Mouse (Mus musculus) left cerebral cortex, adult 2 months (tissue): ENCODE results near the gene Bdh1. TPM values are rescaled to one million over a fixed set of nuclear protein-coding genes. Genes with fewer than 3 reads are reported as not detected.
"Not testable (repeated sequence)": the region's sequence is repeated elsewhere in the genome, so short reads cannot be mapped to it uniquely, and the experiment has no call there.

ENCODE experiments used
- DNase-seq, 2 experiments: peaks; one replicate each; pipeline ENCODE4 v3.0.0; 2021 to 2022; ENCODE audit warnings: low spot score in 2 of 2, mixed read lengths in 1 of 2; ENCODE audit errors: extremely low spot score in 1 of 2
- H3K27ac ChIP-seq: fragments of 200-600 bp; 2 replicates; pipeline ENCODE4 v1.8.1; 2022
- H3K4me3 ChIP-seq: fragments of 200-600 bp; 2 replicates; pipeline ENCODE4 v1.8.1; 2022
- CTCF ChIP-seq: fragments of 200-600 bp; IDR thresholded peaks from 2 replicates; pipeline ENCODE4 v1.8.1; 2022; ENCODE audit warnings: antibody characterized with exemption, mild to moderate bottlenecking, moderate library complexity
- intact Hi-C: fragments of 180-260 bp; cut with DNase I; formaldehyde crosslinking; loops from one replicate; pipeline ENCODE4 v1.15.1; 2025
- long read RNA-seq, 2 experiments: library from polyadenylated mRNA; stranded (forward); transcript quantifications; one replicate each; pipeline ENCODE4 v2.0.0; 2021; ENCODE audit warnings: borderline mapping rate in 2 of 2
- total RNA-seq, 2 experiments: library from RNA; stranded (reverse); gene quantifications; 2 replicates each; pipeline ENCODE4 v1.2.3; 2021

The Bdh1 gene
- total RNA-seq: 100 to 1,000 TPM; 108 TPM
- long read RNA-seq, experiment 1, transcript Bdh1-203 (7 exons, 3,122 nt): major isoform, 36 of 45 reads
- long read RNA-seq, experiment 1, partial matches to known transcripts: 2 of 45 reads
- long read RNA-seq, experiment 1, other reads (novel, unspliced or antisense): 5 of 45 reads
- long read RNA-seq, experiment 2, transcript Bdh1-203 (7 exons, 3,122 nt): major isoform, 18 of 21 reads
- long read RNA-seq, experiment 2, partial matches to known transcripts: 0 of 21 reads
- long read RNA-seq, experiment 2, other reads (novel, unspliced or antisense): 2 of 21 reads

DNA sequence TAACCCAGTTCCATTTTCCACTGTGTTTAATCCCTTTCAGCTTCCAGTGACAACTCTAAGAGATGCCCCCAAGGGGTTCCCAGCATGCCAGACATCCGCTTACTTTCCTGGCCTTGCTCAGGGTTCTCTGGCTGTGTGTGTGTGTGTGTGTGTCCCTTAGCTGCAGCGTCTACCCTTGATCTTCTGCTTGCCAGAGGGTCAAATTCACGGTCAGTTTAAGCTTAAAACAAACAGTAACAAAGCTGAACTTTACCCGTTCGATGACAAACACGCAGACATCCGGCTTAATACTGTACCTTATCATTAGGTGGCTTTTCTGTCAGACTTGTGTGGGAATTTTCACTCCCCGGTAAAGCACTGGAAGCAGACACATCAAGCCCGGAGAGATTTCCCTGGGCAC is at the start of gene Bdh1:
TSS of gene Bdh1 (plus strand) at position 281 of the 400 bp plus-strand sequence.
- intact Hi-C loops: no loop called here
- no peak for TF ChIP-seq CTCF
- DNase-seq: no peak
- no peak within 1 kb of the TSS for H3K4me3 ChIP-seq
- no peak within 1 kb of the TSS for H3K27ac ChIP-seq

DNA sequence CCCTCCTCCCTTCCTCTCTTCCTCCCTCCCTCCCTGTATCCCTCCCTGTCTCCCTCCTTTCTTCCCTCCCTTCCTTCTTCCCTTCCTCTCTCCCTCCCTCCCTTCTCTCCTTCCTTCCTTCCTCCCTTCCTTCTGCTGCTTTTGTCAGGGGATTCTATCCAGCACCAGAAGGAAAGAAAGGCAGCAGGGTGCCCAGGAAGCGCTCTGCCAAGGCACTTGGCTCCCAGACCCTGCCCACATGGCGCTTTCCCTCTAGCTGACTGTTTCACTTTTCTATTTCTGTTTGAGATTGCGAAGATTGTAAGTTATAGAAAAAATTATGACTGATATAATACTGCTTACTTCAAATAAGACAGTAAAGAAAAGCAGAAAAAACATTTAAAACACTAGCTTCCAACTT is 49.8 kb upstream of the Bdh1 start:
- H3K27ac ChIP-seq, intact Hi-C loops, DNase-seq, H3K4me3 ChIP-seq: not testable (repeated sequence)

DNA sequence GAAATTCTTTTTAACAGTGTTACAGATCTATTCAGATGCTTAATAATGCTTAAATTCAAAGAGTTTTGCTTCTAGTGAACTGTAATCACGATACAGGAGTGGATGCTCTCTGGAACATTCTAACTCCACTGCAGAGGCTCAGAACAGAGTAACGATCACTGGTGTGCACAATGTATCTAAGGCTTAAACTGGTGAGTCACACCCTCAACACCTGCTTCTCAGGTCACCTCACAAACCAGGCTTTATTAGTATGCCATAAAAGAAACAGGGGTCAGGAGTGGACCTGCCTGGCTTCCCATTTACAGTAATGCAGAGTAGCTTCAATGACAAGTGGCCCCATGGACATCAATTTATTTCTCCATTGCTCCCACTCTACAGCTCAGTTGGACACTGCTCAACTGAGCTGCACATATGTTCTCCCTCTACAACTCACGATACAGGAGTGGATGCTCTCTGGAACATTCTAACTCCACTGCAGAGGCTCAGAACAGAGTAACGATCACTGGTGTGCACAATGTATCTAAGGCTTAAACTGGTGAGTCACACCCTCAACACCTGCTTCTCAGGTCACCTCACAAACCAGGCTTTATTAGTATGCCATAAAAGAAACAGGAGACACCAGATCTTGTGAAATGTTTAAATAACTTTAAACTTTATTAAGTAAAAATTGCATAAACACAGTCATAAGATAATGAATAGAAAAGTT is 46.0 kb upstream of the Bdh1 start:
- H3K27ac ChIP-seq, intact Hi-C loops, DNase-seq, H3K4me3 ChIP-seq: not testable (repeated sequence)

- intact Hi-C loops, H3K4me3 ChIP-seq, DNase-seq, H3K27ac ChIP-seq: not testable (repeated sequence)
These were observed 33.8 kb upstream of the Bdh1 start for GRCm38 (mm10) chr16:31388269-31388668.

- DNase-seq: no peak
- no peak for TF ChIP-seq CTCF
- intact Hi-C loops: no loop called here
- no peak overlapping the region for H3K4me3 ChIP-seq
- no peak overlapping the region for H3K27ac ChIP-seq
These were observed 22.8 kb upstream of the Bdh1 start for GRCm38 (mm10) chr16:31399231-31399630.

- H3K4me3 ChIP-seq: no peak overlapping the region
- intact Hi-C loops: no loop called here
- no peak for TF ChIP-seq CTCF
- DNase-seq: no peak
- no peak overlapping the region for H3K27ac ChIP-seq
These were observed 21.0 kb upstream of the Bdh1 start for GRCm38 (mm10) chr16:31400908-31401692.

DNA sequence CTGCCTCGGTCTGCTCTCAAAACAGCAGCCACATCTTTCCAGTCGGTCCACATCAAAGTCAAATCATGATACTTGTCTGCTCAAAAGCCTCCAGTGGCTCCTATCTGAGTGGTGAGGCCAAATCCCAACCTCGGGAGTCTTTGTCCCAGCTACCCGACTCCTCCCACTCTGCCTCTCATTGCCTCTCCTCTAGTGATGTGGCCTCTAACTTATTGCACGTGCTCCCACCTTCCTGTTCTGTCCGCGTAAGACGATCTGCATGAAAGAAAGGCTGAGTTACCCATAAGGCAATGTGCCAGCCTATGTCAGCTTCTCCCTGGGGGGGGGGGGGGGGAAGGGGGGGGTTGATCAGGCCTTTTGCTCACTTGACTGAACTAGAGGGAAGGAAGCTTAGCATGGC is 20.0 kb upstream of the Bdh1 start:
- TF ChIP-seq CTCF: no peak
- intact Hi-C loops: no loop called here
- DNase-seq: no peak
- H3K4me3 ChIP-seq: no peak overlapping the region
- H3K27ac ChIP-seq: no peak overlapping the region

DNA sequence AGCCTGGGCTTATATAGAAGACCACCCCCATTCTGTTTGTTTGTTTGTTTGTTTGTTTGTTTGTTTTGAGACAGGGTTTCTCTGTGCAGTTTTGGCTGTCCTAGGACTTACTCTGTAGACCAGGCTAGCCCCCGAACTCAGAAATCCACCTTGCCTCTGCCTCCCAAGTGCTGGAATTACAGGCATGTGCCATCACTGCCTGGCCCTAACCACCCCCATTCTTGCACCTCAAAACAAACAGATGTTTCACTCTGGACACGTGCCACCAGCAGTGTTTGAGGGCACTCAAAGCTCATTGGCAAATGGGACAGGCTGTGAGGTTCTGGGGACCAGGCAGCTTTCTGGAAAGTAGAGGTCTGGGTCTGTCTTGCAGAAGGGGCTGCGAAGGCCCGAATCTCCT is 18.1 kb upstream of the Bdh1 start:
- DNase-seq: no peak
- H3K27ac ChIP-seq: no peak overlapping the region
- intact Hi-C loops: no loop called here
- H3K4me3 ChIP-seq: no peak overlapping the region
- TF ChIP-seq CTCF: no peak

DNA sequence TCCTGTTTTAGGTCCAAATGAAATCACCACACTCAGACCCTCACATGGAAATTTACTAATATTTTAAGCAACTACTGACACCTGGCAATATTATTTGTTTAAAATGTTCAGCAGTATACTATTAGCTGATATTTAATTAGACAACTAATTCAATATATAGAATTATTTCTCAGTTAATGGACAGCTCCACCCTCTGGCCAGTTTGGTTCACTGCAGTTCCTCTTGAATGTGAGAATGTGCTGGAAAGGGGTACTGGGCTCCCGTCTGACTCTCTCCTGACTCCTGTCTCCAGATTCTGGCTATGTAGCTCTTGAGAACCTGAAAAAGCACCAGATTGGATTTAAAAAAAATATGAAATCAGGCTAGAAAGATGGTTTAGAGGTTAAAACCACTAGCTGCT is 17.0 kb upstream of the Bdh1 start:
- no peak overlapping the region for H3K27ac ChIP-seq
- peak; percentile 58 for TF ChIP-seq CTCF
- intact Hi-C loops: no loop called here
- H3K4me3 ChIP-seq: no peak overlapping the region
- no peak for DNase-seq

- TF ChIP-seq CTCF: no peak
- Histone ChIP-seq H3K27ac (no peak overlapping the region), H3K4me3 (no peak overlapping the region)
- DNase-seq: no peak
- intact Hi-C loops: no loop called here
These were observed 14.2 kb upstream of the Bdh1 start for GRCm38 (mm10) chr16:31407872-31408271.

- Histone ChIP-seq H3K4me3 (no peak overlapping the region), H3K27ac (no peak overlapping the region)
- no peak for DNase-seq
- intact Hi-C loops: no loop called here
- no peak for TF ChIP-seq CTCF
These were observed 11.1 kb upstream of the Bdh1 start for GRCm38 (mm10) chr16:31410969-31411368.

GRCm38 (mm10) chr16:31412321-31412720 is 9.8 kb upstream of the Bdh1 start:
- Histone ChIP-seq H3K27ac (no peak overlapping the region), H3K4me3 (no peak overlapping the region)
- no peak for DNase-seq
- no peak for TF ChIP-seq CTCF
- intact Hi-C loops: no loop called here
